Mouse (Mus musculus) right cerebral cortex, postnatal 4 days (tissue): ENCODE measurements around the gene Zc3h10.
A peak's percentile ranks its signal among the peaks of the same experiment; 100 is the strongest.
"Not testable (repeated sequence)": the region's sequence is repeated elsewhere in the genome, so short reads cannot be mapped to it uniquely, and the experiment has no call there.

Source experiments
- DNase-seq: peaks from one replicate; pipeline ENCODE4 v3.0.0-alpha.2; 2022

The Zc3h10 gene

GRCm38 (mm10) chr10:128547361-128548032 is at the start of gene Zc3h10:
Gene Zc3h10, minus strand, starts transcription at chr10:128547774.
- peak; percentile 85 for DNase-seq

- DNase-seq, result no peak
Observed at GRCm38 (mm10) chr10:128592797-128593196, 45.2 kb upstream of the Zc3h10 start.

DNA sequence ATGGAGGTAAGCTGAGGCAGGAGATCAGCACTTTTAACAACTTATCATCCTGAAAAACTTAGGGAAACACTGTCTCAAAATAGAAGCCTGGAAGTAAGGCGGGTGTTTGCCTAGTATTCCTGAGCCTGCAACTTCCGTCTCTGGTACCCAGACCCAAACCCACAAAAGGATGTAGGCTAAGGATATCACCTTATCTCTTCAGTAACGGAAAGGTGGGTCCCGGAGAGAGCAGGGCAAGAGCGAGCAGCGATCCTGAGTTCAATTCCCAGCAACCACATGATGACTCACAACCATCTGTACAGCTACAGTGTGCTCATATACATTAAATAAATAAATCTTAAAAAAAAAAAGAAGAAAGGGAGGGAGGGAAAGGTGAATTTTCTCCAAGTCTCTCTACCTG is 43.9 kb upstream of the Zc3h10 start:
- no peak for DNase-seq

DNA sequence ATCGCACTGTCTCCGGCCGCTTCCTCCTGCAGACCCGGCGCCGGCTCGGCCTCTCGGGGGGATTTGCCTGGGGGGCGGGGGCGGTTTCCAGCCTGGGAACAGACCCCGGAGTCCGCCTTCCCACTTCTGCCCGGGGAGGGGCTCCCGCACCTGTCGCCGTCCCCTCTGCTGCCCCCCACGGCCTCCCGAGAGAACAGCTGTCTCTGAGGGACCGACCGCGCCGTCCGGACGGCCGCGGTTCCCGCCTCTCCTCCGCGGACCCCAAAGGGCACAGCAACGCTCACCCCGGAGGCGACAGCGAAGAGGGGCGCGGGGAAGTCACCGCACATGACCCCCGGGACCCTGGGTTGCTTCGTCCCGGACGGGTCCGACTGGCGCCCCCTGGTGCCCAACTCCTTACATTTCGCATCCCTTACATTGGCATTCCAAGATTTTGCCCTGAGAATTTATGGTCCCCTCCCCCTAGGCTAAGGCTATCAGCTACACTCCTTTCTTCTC is 42.7 kb upstream of the Zc3h10 start:
- peak; percentile 77 for DNase-seq

GRCm38 (mm10) chr10:128589464-128590192 is 42.1 kb upstream of the Zc3h10 start, which contains the start of gene Erbb3:
Gene Erbb3, minus strand, starts transcription at chr10:128589652.
- peak; percentile 6 for DNase-seq

- DNase-seq, result no peak
Observed at GRCm38 (mm10) chr10:128588775-128589463, 41.3 kb upstream of the Zc3h10 start.

GRCm38 (mm10) chr10:128588136-128588535 is 40.6 kb upstream of the Zc3h10 start:
- no peak for DNase-seq

GRCm38 (mm10) chr10:128587697-128588096 is 40.1 kb upstream of the Zc3h10 start:
- DNase-seq, result no peak

GRCm38 (mm10) chr10:128587120-128587519 is 39.5 kb upstream of the Zc3h10 start:
- no peak for DNase-seq

- DNase-seq, result no peak
Observed at GRCm38 (mm10) chr10:128586546-128586945, 39.0 kb upstream of the Zc3h10 start.

DNA sequence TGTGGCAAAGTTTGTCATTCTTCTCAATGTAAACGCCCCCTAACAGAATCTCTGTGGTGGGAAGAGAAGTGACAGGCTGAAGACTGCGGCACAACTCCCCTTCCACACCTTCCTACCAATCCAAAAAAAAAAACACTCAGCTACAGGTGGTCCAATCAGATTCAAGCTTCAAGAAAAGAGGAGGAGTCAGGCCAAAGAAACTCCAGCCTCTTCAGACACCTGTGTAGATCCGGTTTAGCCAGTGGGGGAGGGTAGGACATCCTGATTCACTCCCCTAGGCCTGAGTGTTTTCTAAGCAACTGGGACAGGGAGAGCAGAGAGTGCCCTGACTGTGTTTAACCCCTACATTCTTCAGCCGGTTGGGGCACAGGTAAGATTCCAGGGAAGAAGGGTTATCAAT is 36.8 kb upstream of the Zc3h10 start:
- DNase-seq, result no peak

- no peak for DNase-seq
Observed at GRCm38 (mm10) chr10:128583644-128584043, 36.1 kb upstream of the Zc3h10 start.

DNA sequence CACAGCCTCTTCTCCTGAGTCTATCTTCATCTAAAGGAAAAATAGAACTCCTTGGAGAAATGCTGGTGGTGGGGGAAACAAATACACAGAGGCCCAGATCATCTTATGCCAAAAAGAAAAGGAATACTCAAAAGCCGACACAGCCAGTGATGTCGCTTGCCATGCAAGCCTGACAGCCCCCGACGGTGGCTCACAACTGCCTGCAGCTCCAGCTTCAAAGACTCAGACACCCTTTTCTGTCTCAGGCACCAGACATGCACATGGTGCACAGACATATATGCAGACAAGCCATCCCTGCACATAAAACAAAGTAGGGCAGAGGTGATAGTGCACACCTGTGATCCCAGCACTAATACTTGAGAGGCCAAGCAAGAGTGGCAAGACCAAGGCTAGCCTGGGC is 32.2 kb upstream of the Zc3h10 start:
- no peak for DNase-seq

GRCm38 (mm10) chr10:128579298-128579697 is 31.7 kb upstream of the Zc3h10 start:
- DNase-seq, result no peak

DNA sequence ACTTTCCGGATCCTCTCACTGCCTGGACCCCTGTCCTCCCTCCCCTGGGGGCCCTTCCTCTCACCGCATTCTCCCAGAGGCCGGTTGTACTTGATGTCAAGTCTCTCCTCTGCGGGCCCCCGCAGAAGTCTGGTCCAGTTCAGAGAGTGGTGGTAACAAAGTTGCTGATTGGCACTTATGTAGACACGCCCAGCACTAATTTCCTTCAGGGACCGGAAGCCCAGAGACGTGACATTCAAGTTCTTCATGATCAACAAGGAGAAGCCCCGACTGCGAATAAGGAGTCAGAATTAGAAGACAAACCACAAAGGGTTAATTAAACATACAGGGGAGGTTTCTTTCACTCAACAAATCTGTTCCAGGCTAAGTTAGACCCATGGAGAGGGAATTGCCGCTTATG is 30.8 kb upstream of the Zc3h10 start:
- DNase-seq, result no peak

- no peak for DNase-seq
Observed at GRCm38 (mm10) chr10:128575063-128575462, 27.5 kb upstream of the Zc3h10 start.

- DNase-seq, result peak; percentile 95
Observed at GRCm38 (mm10) chr10:128565788-128566531, 18.4 kb upstream of the Zc3h10 start, which contains the start of gene Pa2g4. Gene Pa2g4, minus strand, starts transcription at chr10:128565987.

- DNase-seq, result no peak
Observed at GRCm38 (mm10) chr10:128565206-128565787, 17.7 kb upstream of the Zc3h10 start.

- DNase-seq, result no peak
Observed at GRCm38 (mm10) chr10:128563544-128563943, 16.0 kb upstream of the Zc3h10 start.

- DNase-seq, result no peak
Observed at GRCm38 (mm10) chr10:128556963-128557362, 9.4 kb upstream of the Zc3h10 start.

- no peak for DNase-seq
Observed at GRCm38 (mm10) chr10:128556286-128556685, 8.7 kb upstream of the Zc3h10 start.

GRCm38 (mm10) chr10:128555567-128555966 is 8.0 kb upstream of the Zc3h10 start:
- DNase-seq, result not testable (repeated sequence)
